Mouse (Mus musculus): Measurements from ENCODE around the gene Dio1. TPM values are rescaled to one million over a fixed set of nuclear protein-coding genes. Genes with fewer than 3 reads are reported as not detected.

Dio1 gene
- polyA plus RNA-seq, 1 experiment from 2014 or later: not detected

DNA sequence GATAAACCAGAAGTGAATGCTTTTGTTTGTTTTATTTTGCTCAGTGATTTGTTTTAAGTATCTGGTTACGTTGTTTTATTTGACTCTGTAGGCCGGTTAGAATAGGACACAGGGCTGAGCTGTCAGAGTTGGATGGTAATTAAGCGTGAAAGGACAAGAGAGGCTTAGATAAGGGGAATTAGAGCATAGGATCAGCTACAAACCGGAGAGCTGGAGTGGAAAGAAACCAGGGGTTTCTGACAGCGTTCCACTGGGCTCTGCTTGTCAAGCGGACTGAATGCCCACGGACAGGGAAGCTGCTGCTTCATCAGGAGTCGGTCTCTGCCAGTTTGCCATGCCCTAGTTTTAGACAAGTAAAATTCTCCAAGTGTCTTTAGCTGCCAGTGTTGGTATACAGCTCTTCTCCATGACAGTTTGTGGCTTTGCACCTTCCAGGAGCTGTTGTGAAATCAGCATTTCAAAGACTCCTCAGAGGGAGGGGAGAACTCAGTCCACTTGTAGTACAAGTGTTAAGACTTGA is 28.7 kb downstream of the Dio1 start:
- H3K4me2 ChIP-seq: no peak overlapping the region
- no peaks in the 10 kb centered on the region for H3K4me1 ChIP-seq (replicated peaks)
- no peaks in the 10 kb centered on the region for H3K27me3 ChIP-seq
- no peak overlapping the region for H3K27ac ChIP-seq
- no peaks in the 10 kb centered on the region for H3K9me3 ChIP-seq (replicated peaks)
- WGBS: 26% methylated on average over 8 of the region's 8 CpGs
- no peak for ATAC-seq (replicated peaks; ENCODE audit: insufficient number of reproducible peaks, insufficient read depth, low FRiP score, low read depth)
- 0 out of 2 replicates have a peak, but pooled peaks cover 5% of the 10 kb centered on the region for H3K36me3 ChIP-seq
- H3K4me3 ChIP-seq: no peak overlapping the region
- no peak overlapping the region for H3K9ac ChIP-seq

DNA sequence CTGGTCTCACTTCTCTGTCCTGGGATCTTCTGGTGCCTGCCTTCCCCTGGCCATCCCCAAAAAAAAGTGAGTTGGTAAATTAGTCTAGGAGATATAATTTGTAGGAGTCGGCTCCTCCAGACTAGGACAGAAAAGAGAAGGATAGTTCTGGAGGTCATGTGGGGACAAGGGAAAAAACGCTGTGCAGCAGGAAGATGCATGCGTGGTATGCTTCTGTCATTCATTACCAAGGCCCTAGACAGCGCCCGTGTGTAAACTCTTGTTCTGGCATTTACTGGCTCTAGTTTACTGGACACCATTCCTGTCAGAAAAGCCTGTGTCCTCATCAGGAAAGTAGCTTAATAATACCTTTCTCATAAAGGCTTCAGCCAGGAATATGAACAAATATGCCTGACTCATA is 32.5 kb downstream of the Dio1 start:
- Histone ChIP-seq H3K27ac (no peak overlapping the region), H3K4me3 (no peak overlapping the region), H3K4me1 (replicated peaks) (no peaks in the 10 kb centered on the region), H3K9ac (no peak overlapping the region), H3K27me3 (no peaks in the 10 kb centered on the region), H3K4me2 (no peak overlapping the region), H3K9me3 (replicated peaks) (no peaks in the 10 kb centered on the region), H3K36me3 (no peaks in the 10 kb centered on the region)
- ATAC-seq (replicated peaks; ENCODE audit: insufficient number of reproducible peaks, insufficient read depth, low FRiP score, low read depth): no peak
- 63% methylated on average over 5 of the region's 5 CpGs for WGBS

DNA sequence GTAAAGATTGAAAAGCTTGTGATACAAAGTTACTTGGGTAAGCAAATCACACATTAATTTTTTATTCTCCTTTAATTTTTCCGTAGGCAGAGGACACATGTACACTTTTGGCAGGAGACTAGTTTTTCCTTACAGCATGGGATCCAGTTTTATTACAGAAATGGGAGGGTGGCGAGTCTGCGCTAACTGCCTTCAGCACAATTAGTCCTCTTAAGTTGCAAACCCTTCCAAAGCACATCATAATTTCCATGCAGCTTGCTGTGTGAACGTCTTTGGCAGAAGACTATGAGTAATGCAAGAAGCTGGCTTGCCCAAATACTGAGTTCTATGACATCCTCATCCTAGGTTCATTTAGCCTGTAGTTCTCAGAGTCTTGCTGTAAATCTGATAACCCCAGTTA is 33.3 kb downstream of the Dio1 start:
- Histone ChIP-seq H3K4me3 (no peak overlapping the region), H3K4me1 (replicated peaks) (no peaks in the 10 kb centered on the region), H3K9ac (no peak overlapping the region), H3K27me3 (no peaks in the 10 kb centered on the region), H3K9me3 (replicated peaks) (no peaks in the 10 kb centered on the region), H3K4me2 (no peak overlapping the region), H3K27ac (no peak overlapping the region), H3K36me3 (no peaks in the 10 kb centered on the region)
- 74% methylated on average over 4 of the region's 4 CpGs for WGBS
- ATAC-seq (replicated peaks; ENCODE audit: insufficient number of reproducible peaks, insufficient read depth, low FRiP score, low read depth): no peak

DNA sequence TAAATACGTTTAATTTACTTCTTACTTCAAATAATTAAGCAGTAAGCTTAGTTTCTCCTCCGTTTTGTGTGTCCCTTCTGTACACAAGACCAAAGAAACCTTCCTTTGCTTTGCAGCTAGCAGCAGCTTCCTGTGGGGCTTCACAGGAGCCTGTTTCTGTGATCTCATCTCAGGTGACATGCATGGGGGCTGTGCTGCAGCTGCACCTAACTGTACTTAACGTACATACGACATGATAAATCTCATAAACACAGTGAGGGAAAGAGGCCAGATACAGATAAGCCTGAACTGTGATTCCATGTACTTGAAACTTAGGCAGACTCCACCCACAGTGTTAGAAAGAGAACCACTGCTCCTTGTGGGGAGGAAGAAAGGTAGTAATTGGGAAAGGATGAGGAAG is 47.0 kb downstream of the Dio1 start:
- Histone ChIP-seq H3K4me2 (no peak overlapping the region), H3K27ac (no peak overlapping the region), H3K9ac (no peak overlapping the region), H3K27me3 (no peaks in the 10 kb centered on the region), H3K4me1 (replicated peaks) (no peaks in the 10 kb centered on the region), H3K4me3 (no peak overlapping the region), H3K36me3 (no peaks in the 10 kb centered on the region; the same call in 1 of the 2 replicates), H3K9me3 (replicated peaks) (no peaks in the 10 kb centered on the region)
- 30% methylated on average over 4 of the region's 4 CpGs for WGBS
- ATAC-seq (replicated peaks; ENCODE audit: insufficient number of reproducible peaks, insufficient read depth, low FRiP score, low read depth): no peak

DNA sequence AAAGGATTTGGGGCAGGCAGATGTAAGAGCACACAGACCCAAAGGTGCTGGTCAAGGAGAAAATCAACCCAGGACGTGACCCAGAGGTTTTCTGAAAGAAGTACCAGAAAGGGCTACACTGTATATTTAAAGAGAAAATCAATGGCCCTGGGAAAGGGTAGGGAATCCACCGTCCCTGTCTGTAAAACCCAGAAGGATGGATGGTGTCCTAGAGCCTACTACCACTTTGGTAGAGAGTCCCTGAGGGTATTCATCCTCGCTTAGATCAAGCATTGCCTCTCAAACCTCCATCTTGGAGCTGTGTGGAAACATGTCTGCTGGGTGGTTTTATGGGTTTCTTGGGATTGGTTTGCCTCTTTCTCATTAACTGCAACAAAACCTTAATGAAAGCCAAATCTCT is 52.6 kb downstream of the Dio1 start:
- Histone ChIP-seq H3K9ac (peak overlapping the region; percentile 85), H3K9me3 (replicated peaks) (no peaks in the 10 kb centered on the region), H3K36me3 (no peaks in the 10 kb centered on the region), H3K4me3 (peak overlapping the region; percentile 95), H3K4me2 (peak overlapping the region; percentile 86), H3K27me3 (no peaks in the 10 kb centered on the region), H3K27ac (peak overlapping the region; percentile 86), H3K4me1 (replicated peaks) (peaks cover 27% of the 10 kb centered on the region)
- WGBS: 26% methylated on average over 3 of the region's 3 CpGs
- ATAC-seq (replicated peaks; ENCODE audit: insufficient number of reproducible peaks, insufficient read depth, low FRiP score, low read depth): no peak

DNA sequence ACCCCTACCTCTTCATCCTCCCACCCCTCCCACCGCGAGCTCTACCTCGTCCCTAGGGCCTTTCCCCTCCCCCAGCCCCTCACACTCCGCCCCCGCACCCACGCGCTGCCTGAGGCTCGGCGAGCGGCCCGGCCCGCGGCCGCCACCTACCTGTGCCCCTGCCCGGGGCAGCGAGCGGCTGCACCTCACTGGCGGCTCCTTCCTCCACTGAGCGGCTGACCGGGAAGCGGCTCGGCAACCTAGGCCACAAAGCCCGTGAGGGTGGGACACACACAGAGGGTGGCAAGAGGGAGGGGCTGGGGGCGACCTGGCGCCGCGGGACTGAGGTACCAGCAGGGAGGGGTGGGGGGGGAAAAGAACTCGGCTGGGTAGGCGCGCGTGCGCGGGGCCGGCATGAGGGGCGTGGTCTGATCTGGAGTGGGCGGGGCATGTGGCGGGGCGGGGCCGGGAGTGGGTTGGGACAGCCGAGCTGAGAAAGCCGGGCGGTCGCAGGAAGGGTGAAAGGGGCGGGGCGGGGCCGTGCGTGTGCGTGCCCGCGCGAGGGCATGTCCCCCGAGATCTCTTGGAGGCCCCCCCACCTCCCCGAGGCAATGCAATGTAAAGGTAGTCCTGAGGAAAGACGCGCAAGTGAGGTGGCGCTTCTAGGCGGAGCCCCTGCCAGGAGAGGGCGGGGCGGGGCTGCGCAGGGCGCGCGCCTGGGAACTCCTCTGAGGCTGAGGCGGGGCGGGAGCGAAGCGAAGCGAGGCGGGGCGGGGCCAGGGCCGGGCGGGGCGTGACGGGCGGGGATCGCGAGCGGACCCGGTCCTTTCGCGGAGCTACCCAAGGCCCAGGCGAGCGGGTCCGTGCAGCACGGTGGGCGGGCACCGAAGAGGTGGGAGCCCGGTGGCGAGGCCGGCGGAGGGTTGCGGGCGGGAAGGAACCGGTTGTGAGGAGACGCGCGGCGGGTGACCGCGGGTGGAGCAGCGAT is 53.6 kb downstream of the Dio1 start, which contains the start of the genes Lrrc42 and Hspb11:
Gene Lrrc42 (minus strand): TSS at position 408 of the 967 bp plus-strand sequence.
Gene Hspb11 (plus strand): TSS at position 469 of the 967 bp plus-strand sequence.
- peak within 1 kb of the TSS; percentile 86 for H3K4me2 ChIP-seq
- H3K4me3 ChIP-seq: peak within 1 kb of the TSS; percentile 95
- no peaks in the 10 kb centered on the region for H3K27me3 ChIP-seq
- H3K36me3 ChIP-seq: no peaks in the 10 kb centered on the region
- peak within 1 kb of the TSS; percentile 86 for H3K27ac ChIP-seq
- H3K9me3 ChIP-seq (replicated peaks): no peaks in the 10 kb centered on the region
- H3K4me1 ChIP-seq (replicated peaks): peaks cover 35% of the 10 kb centered on the region
- H3K9ac ChIP-seq: peak within 1 kb of the TSS; percentile 85
- WGBS: under 1% methylated on average over 82 of the region's 101 CpGs
- ATAC-seq (replicated peaks; ENCODE audit: insufficient number of reproducible peaks, insufficient read depth, low FRiP score, low read depth): peak; percentile 97

DNA sequence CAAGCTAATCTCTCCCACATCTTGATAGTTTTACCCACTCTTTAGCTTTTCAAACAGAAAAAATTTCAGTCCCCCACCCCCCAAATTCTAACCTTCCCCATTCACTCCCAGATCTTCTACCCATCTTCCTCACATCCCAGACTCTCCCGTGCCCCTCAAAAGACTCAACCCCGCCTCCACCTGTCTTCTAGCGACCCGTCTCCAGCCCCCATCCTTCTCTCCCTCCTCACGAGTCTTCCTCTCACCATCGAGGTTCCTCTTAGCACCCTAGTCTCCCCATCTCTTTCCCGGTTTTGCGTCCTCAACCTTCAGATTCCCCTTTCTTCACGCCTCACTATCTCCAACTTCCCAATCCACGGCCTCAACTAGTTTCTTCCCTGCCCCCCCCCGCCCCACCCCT is 54.4 kb downstream of the Dio1 start:
- Histone ChIP-seq H3K4me3 (peak overlapping the region; percentile 95), H3K9ac (peak overlapping the region; percentile 85), H3K4me1 (replicated peaks) (peaks cover 41% of the 10 kb centered on the region), H3K4me2 (peak overlapping the region; percentile 86), H3K27ac (peak overlapping the region; percentile 86; the same call in 1 of the 2 replicates), H3K9me3 (replicated peaks) (no peaks in the 10 kb centered on the region), H3K27me3 (no peaks in the 10 kb centered on the region), H3K36me3 (no peaks in the 10 kb centered on the region)
- no peak for ATAC-seq (replicated peaks; ENCODE audit: insufficient number of reproducible peaks, insufficient read depth, low FRiP score, low read depth)
- 2% methylated on average over 11 of the region's 11 CpGs for WGBS

DNA sequence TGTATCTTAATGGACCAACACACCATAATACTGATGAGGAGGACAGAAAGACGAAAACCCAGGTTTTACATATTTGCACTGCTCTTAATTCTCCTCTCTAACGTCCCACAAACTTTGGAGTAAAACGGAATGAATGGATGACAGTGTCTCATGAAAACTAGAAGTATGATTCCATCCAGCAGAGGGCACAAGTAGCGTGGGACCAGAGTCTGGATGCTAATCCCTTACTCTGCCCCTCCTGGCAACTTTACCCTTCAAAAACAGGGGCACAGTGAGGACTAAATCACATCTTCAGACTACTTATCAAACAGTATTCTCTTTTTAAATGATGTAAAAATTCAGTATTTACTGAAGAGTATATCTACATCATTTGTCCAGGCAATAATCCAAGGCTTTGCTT is 56.5 kb downstream of the Dio1 start:
- no peaks in the 10 kb centered on the region for H3K27me3 ChIP-seq
- no peaks in the 10 kb centered on the region for H3K36me3 ChIP-seq
- peaks cover 59% of the 10 kb centered on the region for H3K4me1 ChIP-seq (replicated peaks)
- H3K4me3 ChIP-seq: no peak overlapping the region
- no peak overlapping the region for H3K9ac ChIP-seq
- no peaks in the 10 kb centered on the region for H3K9me3 ChIP-seq (replicated peaks)
- no peak overlapping the region for H3K27ac ChIP-seq
- 19% methylated on average over 4 of the region's 4 CpGs for WGBS
- no peak for ATAC-seq (replicated peaks; ENCODE audit: insufficient number of reproducible peaks, insufficient read depth, low FRiP score, low read depth)
- no peak overlapping the region for H3K4me2 ChIP-seq

DNA sequence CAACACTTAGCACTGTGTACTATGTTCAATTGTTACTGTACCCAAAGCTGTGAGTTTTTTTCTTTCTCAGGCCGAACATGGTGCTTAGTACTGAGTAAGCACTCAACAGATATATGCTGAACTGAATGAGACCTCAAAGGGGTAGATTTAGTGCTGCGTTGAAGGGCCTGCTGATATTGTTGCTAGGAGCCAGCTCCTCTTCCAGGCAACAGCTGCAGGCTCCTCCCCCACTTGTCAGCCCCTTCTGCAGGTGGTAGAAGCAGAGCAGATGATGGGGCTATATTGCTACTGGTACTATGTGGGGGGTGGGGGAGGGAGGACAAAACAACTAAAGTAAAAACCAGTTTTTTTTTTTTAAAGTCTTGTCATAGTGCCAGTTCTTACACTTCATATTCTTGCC is 57.5 kb downstream of the Dio1 start:
- no peaks in the 10 kb centered on the region for H3K36me3 ChIP-seq
- H3K4me1 ChIP-seq (replicated peaks): peaks cover 67% of the 10 kb centered on the region
- 0 out of 2 replicates have a peak overlapping the region, but pooled peaks have one; percentile 32 for H3K27ac ChIP-seq
- H3K4me3 ChIP-seq: no peak overlapping the region
- no peak overlapping the region for H3K4me2 ChIP-seq
- no peaks in the 10 kb centered on the region for H3K9me3 ChIP-seq (replicated peaks)
- ATAC-seq (replicated peaks; ENCODE audit: insufficient number of reproducible peaks, insufficient read depth, low FRiP score, low read depth): no peak
- 24% methylated on average over 2 of the region's 2 CpGs for WGBS
- H3K27me3 ChIP-seq: no peaks in the 10 kb centered on the region
- no peak overlapping the region for H3K9ac ChIP-seq

DNA sequence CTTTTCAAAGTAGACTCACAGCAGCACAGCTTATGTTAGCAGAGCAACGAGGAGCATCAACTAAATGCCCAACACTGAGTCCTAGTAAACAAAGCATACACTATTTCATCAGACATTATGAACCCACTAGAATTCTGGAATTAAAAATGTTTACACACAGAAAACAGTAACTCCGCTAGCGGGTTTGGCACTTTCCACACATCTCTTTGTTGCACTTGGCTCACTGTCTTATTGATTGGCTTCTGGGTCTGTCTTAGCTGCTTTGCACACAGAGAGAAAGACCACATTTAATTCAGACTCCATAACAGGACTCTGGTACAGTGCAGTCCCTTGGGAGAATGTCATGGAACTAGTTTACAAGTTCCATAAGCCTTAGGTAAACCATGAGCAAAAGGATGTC is 58.9 kb downstream of the Dio1 start:
- Histone ChIP-seq H3K27me3 (no peaks in the 10 kb centered on the region), H3K9me3 (replicated peaks) (no peaks in the 10 kb centered on the region), H3K4me1 (replicated peaks) (peaks cover 72% of the 10 kb centered on the region), H3K9ac (no peak overlapping the region), H3K4me2 (no peak overlapping the region), H3K4me3 (no peak overlapping the region), H3K36me3 (no peaks in the 10 kb centered on the region), H3K27ac (peak overlapping the region; percentile 27; the same call in 1 of the 2 replicates)
- WGBS: 75% methylated on average over 3 of the region's 3 CpGs
- ATAC-seq (replicated peaks; ENCODE audit: insufficient number of reproducible peaks, insufficient read depth, low FRiP score, low read depth): no peak

DNA sequence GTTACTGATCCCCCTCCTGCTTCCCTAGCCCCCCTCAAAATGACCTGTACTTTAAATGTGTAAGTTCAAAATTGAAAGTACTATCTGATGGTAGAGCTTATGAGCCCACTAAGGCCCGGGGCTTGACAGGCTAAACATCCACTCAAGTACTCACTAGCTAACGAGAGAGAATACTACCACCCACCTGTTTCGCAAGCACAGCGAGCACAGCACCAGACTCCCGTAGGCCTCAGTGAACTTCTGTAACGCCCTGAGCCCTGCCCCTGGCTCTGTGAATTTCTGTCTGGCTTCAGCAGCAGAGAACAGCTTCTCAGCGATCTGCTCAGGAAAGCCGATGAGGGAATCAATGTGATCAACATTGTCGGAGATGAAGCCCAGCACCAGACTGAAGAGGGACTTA is 59.9 kb downstream of the Dio1 start:
- no peak overlapping the region for H3K9ac ChIP-seq
- no peaks in the 10 kb centered on the region for H3K36me3 ChIP-seq
- H3K9me3 ChIP-seq (replicated peaks): no peaks in the 10 kb centered on the region
- no peak overlapping the region for H3K4me3 ChIP-seq
- no peaks in the 10 kb centered on the region for H3K27me3 ChIP-seq
- ATAC-seq (replicated peaks; ENCODE audit: insufficient number of reproducible peaks, insufficient read depth, low FRiP score, low read depth): no peak
- peaks cover 67% of the 10 kb centered on the region for H3K4me1 ChIP-seq (replicated peaks)
- no peak overlapping the region for H3K4me2 ChIP-seq
- 62% methylated on average over 9 of the region's 9 CpGs for WGBS
- peak overlapping the region; percentile 55; the same call in 1 of the 2 replicates for H3K27ac ChIP-seq

Measured in heart, embryonic 15.5 days (tissue).